ENCODE assay signal across 12 mouse cellular contexts in the genomic region with DNA sequence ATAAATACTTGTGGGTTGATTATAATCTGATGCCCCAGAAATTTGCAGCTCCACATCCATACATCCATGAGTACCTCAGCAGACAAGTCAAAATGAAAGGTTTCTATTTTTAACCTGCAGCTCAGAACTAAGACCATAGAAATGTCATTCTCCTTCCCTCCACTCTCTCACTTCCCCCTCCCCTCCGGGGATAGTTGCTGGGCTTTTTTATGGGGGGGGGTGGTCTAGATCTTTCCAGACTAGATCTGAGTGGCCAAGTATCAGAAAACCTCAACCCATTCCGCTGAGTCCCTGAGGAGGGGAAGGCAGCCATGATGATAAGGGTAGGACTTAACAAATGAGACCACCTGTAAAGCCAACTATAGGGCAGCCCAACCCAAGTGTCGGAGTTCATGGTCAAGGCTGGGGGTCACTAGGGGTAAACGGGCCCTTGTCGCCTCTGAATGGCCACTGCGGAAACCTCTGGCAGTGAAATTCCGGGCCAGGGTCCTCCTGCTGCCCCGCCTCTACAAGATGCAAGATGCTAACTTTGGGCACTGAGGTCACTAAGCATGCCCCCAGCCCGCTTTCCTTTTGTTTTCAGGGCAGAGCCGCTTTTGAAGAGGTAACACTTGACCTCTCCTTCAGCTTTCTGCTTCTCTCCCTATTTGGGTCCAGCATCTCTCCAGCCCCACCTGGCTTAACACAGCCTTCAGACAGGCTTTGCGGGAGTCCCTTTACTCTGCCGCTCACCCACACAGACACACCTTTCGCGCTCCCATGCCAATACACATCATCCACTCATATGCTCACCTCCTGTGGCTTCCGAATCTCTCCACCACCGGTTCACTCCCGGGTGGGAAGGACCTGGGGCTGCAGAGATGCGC. TPM values are rescaled to one million over a fixed set of nuclear protein-coding genes. Genes with fewer than 3 reads are reported as not detected.
DNase-seq lines count a peak whose midpoint lies in the region; ATAC-seq and TF ChIP-seq lines count a peak whose summit lies in the region.
"Had no signal": no experiment of that assay in that cellular context is flagged by ENCODE, and none has a peak within 500 bp of the region (broad histone marks: within the 10 kb centered on the region; RNA-seq: fewer than 3 reads in every experiment).

No protein-coding gene starts in this region.

- H3K4me2 ChIP-seq in forebrain, embryonic 16.5 days (ENCODE audit: low read length), result peak overlapping the region; percentile 31
- H3K4me2 ChIP-seq in midbrain, embryonic 12.5 days (replicated peaks), result peak overlapping the region; percentile 71
- H3K4me2 ChIP-seq: embryonic facial prominence, embryonic 15.5 days had no signal

- H3K36me3 ChIP-seq in E14TG2a.4 (ENCODE audit: insufficient read depth, low read length), result peaks cover 16% of the 10 kb centered on the region
- no peaks in the 10 kb centered on the region for H3K36me3 ChIP-seq in forebrain, embryonic 16.5 days (ENCODE audit: control insufficient read depth, insufficient read depth)
- no peaks in the 10 kb centered on the region for H3K36me3 ChIP-seq in midbrain, embryonic 12.5 days
- H3K36me3 ChIP-seq: embryonic facial prominence, embryonic 15.5 days had no signal

- 0 out of 2 replicates have a peak overlapping the region, but pooled peaks have one; percentile 1 for H3K4me3 ChIP-seq in E14TG2a.4 (replicated peaks; ENCODE audit: low read length)
- H3K4me3 ChIP-seq in forebrain, embryonic 16.5 days (replicated peaks; ENCODE audit: low read length), result no peak overlapping the region
- peak overlapping the region; percentile 15; the same call in 1 of the 2 replicates for H3K4me3 ChIP-seq in midbrain, embryonic 12.5 days
- H3K4me3 ChIP-seq: embryonic facial prominence, embryonic 15.5 days had no signal

- TF ChIP-seq CTCF in E14TG2a.4 (conservative IDR thresholded peaks at IDR 0.05; ENCODE audit: low read length), result no peak

- no peak for ATAC-seq in forebrain, embryonic 16.5 days
- ATAC-seq in midbrain, embryonic 12.5 days (ENCODE audit: low FRiP score, low read depth), result no peak

- peaks cover 60% of the 10 kb centered on the region for H3K4me1 ChIP-seq in E14TG2a.4 (replicated peaks; ENCODE audit: low read depth, low read length)
- H3K4me1 ChIP-seq in forebrain, embryonic 16.5 days (replicated peaks; ENCODE audit: control insufficient read depth, insufficient read depth, low read length), result peaks cover 17% of the 10 kb centered on the region
- H3K4me1 ChIP-seq in midbrain, embryonic 12.5 days, result peaks cover 34% of the 10 kb centered on the region

- DNase-seq in cerebellum, adult 9-11 months, result peak; percentile 91
- DNase-seq in gastrocnemius, postnatal 25 days, result no peak
- DNase-seq in frontal cortex, postnatal 25 days (ENCODE audit: low spot score in 2 of 2), result no peak
- no peak for DNase-seq in testis, postnatal 10 days (ENCODE audit: low spot score)
- no peak for DNase-seq in lung, postnatal 14 days
- DNase-seq: kidney, adult 9 months had no signal

- H3K27ac ChIP-seq in forebrain, embryonic 16.5 days (ENCODE audit: low read length), result peak overlapping the region; percentile 23; the same call in 1 of the 2 replicates
- H3K27ac ChIP-seq in midbrain, embryonic 12.5 days (replicated peaks), result peak overlapping the region; percentile 58; the same call in 1 of the 2 replicates
- H3K27ac ChIP-seq: embryonic facial prominence, embryonic 15.5 days had no signal

- H3K27me3 ChIP-seq in E14TG2a.4 (ENCODE audit: insufficient read depth, low read length), result peaks cover 73% of the 10 kb centered on the region
- peaks cover 46% of the 10 kb centered on the region for H3K27me3 ChIP-seq in forebrain, embryonic 16.5 days (replicated peaks; ENCODE audit: control insufficient read depth, insufficient read depth, low read length)
- peaks cover 64% of the 10 kb centered on the region for H3K27me3 ChIP-seq in midbrain, embryonic 12.5 days

- WGBS in forebrain, embryonic 16.5 days, result 23% methylated on average over 18 of the region's 18 CpGs
- 5% methylated on average over 18 of the region's 18 CpGs for WGBS in midbrain, embryonic 12.5 days

- no peak overlapping the region for H3K9ac ChIP-seq in forebrain, embryonic 16.5 days (replicated peaks; ENCODE audit: low read depth, low read length)
- H3K9ac ChIP-seq in midbrain, embryonic 12.5 days (replicated peaks), result no peak overlapping the region
- H3K9ac ChIP-seq: embryonic facial prominence, embryonic 15.5 days had no signal

- no peaks in the 10 kb centered on the region for H3K9me3 ChIP-seq in E14TG2a.4 (ENCODE audit: low read length)
- no peaks in the 10 kb centered on the region for H3K9me3 ChIP-seq in forebrain, embryonic 16.5 days (ENCODE audit: control insufficient read depth, low read length)
- no peaks in the 10 kb centered on the region for H3K9me3 ChIP-seq in midbrain, embryonic 12.5 days
- H3K9me3 ChIP-seq: embryonic facial prominence, embryonic 15.5 days had no signal

RNA-seq across cellular contexts. Expression of a gene that starts 6.6 kb away (rescaled TPM):
- polyA plus RNA-seq in forebrain, embryonic 16.5 days (2015; fragmentation: Nextera tagmentation; extraction: Ambion mirVana), result 0.16 and 0.41 TPM in 2 replicates
- 0.31 and 0.68 TPM in 2 replicates for polyA plus RNA-seq in midbrain, embryonic 12.5 days (2016; fragmentation: Nextera tagmentation; extraction: Ambion mirVana)
- total RNA-seq in gastrocnemius, postnatal 25 days (2021), result not detected
- total RNA-seq: heart, adult 8-10 months had no signal
- polyA plus RNA-seq: embryonic facial prominence, embryonic 15.5 days; liver, embryonic 16.5 days had no signal

RNA-seq across cellular contexts. Expression of a gene that starts 8.6 kb away (rescaled TPM):
- polyA plus RNA-seq in forebrain, embryonic 16.5 days (2015; fragmentation: Nextera tagmentation; extraction: Ambion mirVana), result 4.4 and 5.6 TPM in 2 replicates
- 14.2 and 21.1 TPM in 2 replicates for polyA plus RNA-seq in midbrain, embryonic 12.5 days (2016; fragmentation: Nextera tagmentation; extraction: Ambion mirVana)
- total RNA-seq in gastrocnemius, postnatal 25 days (2021), result not detected
- polyA plus RNA-seq: liver, embryonic 16.5 days had no signal

RNA-seq across cellular contexts. Expression of a gene that starts 18.3 kb away (rescaled TPM):
- polyA plus RNA-seq in forebrain, embryonic 16.5 days (2015; fragmentation: Nextera tagmentation; extraction: Ambion mirVana), result 5.5 and 8.7 TPM in 2 replicates
- polyA plus RNA-seq in midbrain, embryonic 12.5 days (2016; fragmentation: Nextera tagmentation; extraction: Ambion mirVana), result 15.7 and 30.2 TPM in 2 replicates
- total RNA-seq in gastrocnemius, postnatal 25 days (2021), result not detected
- total RNA-seq: heart, adult 8-10 months had no signal
- polyA plus RNA-seq: liver, embryonic 16.5 days had no signal

RNA-seq across cellular contexts. Expression of a gene that starts 32.9 kb away (rescaled TPM):
- 0.40 and 0.47 TPM in 2 replicates for polyA plus RNA-seq in forebrain, embryonic 16.5 days (2015; fragmentation: Nextera tagmentation; extraction: Ambion mirVana)
- 1.7 and 2.6 TPM in 2 replicates for polyA plus RNA-seq in midbrain, embryonic 12.5 days (2016; fragmentation: Nextera tagmentation; extraction: Ambion mirVana)
- not detected for total RNA-seq in gastrocnemius, postnatal 25 days (2021)
- total RNA-seq: heart, adult 8-10 months had no signal
- polyA plus RNA-seq: liver, embryonic 16.5 days had no signal

RNA-seq across cellular contexts. Expression of a gene that starts 50.3 kb away (rescaled TPM):
- polyA plus RNA-seq in forebrain, embryonic 16.5 days (2015; fragmentation: Nextera tagmentation; extraction: Ambion mirVana), result 22.8 and 25.3 TPM in 2 replicates
- 32.2 and 33.5 TPM in 2 replicates for polyA plus RNA-seq in midbrain, embryonic 12.5 days (2016; fragmentation: Nextera tagmentation; extraction: Ambion mirVana)
- 10 to 100 TPM; 39.0 to 45.6 TPM for total RNA-seq in gastrocnemius, postnatal 25 days (2021)
